Mouse (Mus musculus): ENCODE measurements at regions not wholly inside any gene's neighbourhood (a gene's known extent, or its start where the extent isn't known, plus 50 kb on each side); places are given as distances from the start of the nearest gene placed in this dataset.
"Not testable (repeated sequence)": the region's sequence is repeated elsewhere in the genome, so short reads cannot be mapped to it uniquely, and the experiment has no call there.

DNA sequence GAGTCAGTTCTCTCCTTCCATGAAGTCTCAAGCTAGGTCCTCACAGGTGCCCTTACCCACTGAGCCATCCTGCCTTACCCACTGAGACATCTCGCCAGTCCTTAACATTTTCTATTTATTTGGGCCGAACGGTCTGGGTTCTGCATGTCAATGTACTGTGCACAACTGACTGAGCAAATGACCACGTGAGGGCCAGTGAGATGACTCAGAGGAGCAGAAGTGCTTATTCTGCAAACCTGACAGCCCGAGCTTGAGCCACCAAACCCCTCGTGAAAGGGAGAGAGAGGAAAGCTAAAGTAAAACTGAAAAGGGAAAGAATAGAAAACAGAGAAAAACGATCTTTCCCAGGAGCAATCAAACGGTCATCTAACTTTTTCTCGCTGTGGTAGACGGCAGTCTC, 52.2 kb upstream of the Nmd3 start:
- Histone ChIP-seq H3K36me3 (no peaks in the 10 kb centered on the region), H3K9ac (no peak overlapping the region), H3K4me1 (no peaks in the 10 kb centered on the region), H3K27ac (no peak overlapping the region), H3K4me2 (replicated peaks) (no peak overlapping the region), H3K27me3 (no peaks in the 10 kb centered on the region), H3K4me3 (no peak overlapping the region), H3K9me3 (no peaks in the 10 kb centered on the region)
- no peak for ATAC-seq (ENCODE audit: low FRiP score, low read depth)
- WGBS: 86% methylated on average over 10 of the region's 10 CpGs

DNA sequence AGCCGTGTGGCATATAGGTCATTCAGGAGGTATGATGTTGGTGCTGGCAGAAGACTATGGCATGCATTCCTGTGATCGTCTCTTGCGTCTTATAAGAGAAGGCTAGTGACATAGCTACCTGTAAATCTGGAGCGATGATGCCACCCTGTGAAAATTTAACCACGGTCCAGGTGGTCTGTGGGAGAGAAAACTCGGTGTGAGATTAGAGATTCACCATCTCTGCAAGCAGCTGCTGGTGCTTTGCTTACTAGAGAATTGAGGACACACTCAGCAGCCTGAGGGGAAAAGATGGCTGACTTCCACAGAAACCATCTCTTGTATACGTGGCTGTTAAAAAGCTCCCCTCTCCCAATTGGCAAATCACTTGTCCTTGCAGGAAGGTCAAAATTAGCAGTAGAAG, 54.0 kb upstream of the Nmd3 start:
- 88% methylated on average over 7 of the region's 7 CpGs for WGBS
- Histone ChIP-seq H3K9me3 (no peaks in the 10 kb centered on the region), H3K27ac (no peak overlapping the region)

DNA sequence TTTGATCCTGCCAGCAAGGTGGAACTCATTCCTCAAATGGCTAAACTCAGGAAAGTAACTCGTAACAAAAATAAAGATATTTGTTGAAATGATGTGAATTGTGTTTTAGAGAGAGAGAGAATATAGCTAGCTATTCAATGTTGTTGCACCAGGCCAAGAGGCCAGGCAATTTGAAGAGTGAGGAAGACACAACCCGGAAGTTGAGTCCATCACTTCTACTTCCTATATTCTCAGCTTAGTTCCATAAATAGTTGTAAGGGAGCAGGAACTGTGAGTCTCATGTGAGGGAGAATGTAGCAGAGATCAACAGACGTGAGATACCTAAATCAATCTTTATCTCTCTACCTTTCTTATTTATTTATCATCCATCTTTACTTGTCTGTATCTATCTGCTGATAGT, 54.4 kb upstream of the Nmd3 start:
- no peaks in the 10 kb centered on the region for H3K27me3 ChIP-seq
- no peak overlapping the region for H3K4me3 ChIP-seq
- no peak overlapping the region for H3K9ac ChIP-seq
- no peaks in the 10 kb centered on the region for H3K36me3 ChIP-seq
- H3K4me2 ChIP-seq (replicated peaks): no peak overlapping the region
- H3K4me1 ChIP-seq: no peaks in the 10 kb centered on the region
- no peak overlapping the region for H3K27ac ChIP-seq
- ATAC-seq (ENCODE audit: low FRiP score, low read depth): no peak
- no peaks in the 10 kb centered on the region for H3K9me3 ChIP-seq
- WGBS: 89% methylated on average over 3 of the region's 3 CpGs

More for the DNA sequence above, 54.0 kb upstream of the Nmd3 start:
- H3K4me3 ChIP-seq: no peak overlapping the region
- H3K4me2 ChIP-seq (replicated peaks): no peak overlapping the region
- no peaks in the 10 kb centered on the region for H3K27me3 ChIP-seq
- ATAC-seq (ENCODE audit: low FRiP score, low read depth): no peak
- no peaks in the 10 kb centered on the region for H3K4me1 ChIP-seq
- no peaks in the 10 kb centered on the region for H3K36me3 ChIP-seq
- no peak overlapping the region for H3K9ac ChIP-seq

DNA sequence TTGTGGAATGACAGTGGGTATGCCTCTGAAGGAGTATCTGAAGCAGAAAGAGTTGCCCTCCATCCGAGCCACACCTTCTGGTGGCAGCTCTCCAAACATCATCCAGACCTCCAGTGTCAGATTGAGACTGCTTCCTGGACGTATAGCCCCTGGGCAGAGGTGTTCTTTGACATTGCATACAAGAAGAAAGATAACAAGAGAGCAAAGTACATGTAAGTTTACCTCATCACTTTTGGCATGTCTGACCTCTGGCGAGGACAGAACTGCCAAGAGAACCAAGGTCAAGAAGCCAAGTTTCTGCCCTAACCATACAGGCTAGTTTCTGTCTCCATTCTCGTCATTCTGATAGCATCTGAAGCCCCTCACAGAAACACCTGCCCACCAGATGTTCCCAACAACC, 57.5 kb upstream of the Nmd3 start:
- H3K36me3 ChIP-seq: no peaks in the 10 kb centered on the region
- H3K4me2 ChIP-seq (replicated peaks): no peak overlapping the region
- no peaks in the 10 kb centered on the region for H3K9me3 ChIP-seq
- H3K9ac ChIP-seq: no peak overlapping the region
- ATAC-seq (ENCODE audit: low FRiP score, low read depth): no peak
- H3K4me1 ChIP-seq: no peaks in the 10 kb centered on the region
- H3K27me3 ChIP-seq: no peaks in the 10 kb centered on the region
- H3K27ac ChIP-seq: no peak overlapping the region
- WGBS: 50% methylated on average over 4 of the region's 4 CpGs
- no peak overlapping the region for H3K4me3 ChIP-seq

DNA sequence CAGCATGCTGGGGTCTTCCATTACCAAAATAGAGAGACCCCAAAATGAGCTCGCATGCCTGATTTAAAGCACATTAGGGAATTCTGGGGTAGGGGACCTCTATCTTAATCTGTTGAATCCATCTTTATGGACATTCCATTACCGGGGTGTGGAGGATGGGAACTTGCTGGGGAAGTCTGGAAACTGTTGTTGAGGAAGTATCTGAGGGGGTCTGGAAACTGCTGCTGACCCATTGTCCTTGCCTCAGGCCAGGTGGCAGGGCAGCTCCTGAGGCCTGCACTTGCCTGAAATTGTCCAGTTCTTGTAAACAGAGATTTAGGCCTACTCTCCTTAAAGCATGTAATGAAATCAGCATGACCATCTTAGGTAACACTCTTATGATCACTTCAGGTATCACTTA, 59.4 kb upstream of the B3galnt1 start:
- no peak for ATAC-seq (ENCODE audit: low FRiP score, low read depth)
- Histone ChIP-seq H3K4me3 (no peak overlapping the region), H3K4me2 (replicated peaks) (no peak overlapping the region), H3K4me1 (peaks cover 7% of the 10 kb centered on the region), H3K9ac (no peak overlapping the region), H3K27ac (no peak overlapping the region), H3K27me3 (no peaks in the 10 kb centered on the region), H3K36me3 (no peaks in the 10 kb centered on the region), H3K9me3 (no peaks in the 10 kb centered on the region)
- WGBS: 65% methylated on average over 2 of the region's 2 CpGs

DNA sequence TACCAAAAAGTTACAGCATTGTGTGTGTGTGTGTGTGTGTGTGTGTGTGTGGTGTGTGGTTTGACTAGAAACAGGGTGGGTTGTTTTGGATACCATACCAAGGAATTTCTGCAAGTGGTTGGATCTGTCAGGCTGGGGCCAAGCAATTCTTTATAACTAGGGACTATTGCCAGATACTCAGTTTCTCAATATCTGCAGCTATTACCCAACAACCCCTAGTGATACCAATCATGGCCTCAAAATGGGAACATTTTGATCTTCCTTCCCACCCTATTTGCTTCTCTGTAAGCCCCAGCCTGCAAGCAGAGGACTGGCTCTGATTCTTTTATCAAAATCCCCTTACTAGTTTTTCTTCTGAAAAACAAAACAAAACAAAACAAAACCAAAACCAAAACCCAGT, 58.8 kb upstream of the B3galnt1 start:
- Histone ChIP-seq H3K4me3 (no peak overlapping the region), H3K9ac (no peak overlapping the region), H3K27me3 (no peaks in the 10 kb centered on the region), H3K27ac (no peak overlapping the region), H3K4me1 (peaks cover 7% of the 10 kb centered on the region), H3K36me3 (no peaks in the 10 kb centered on the region), H3K4me2 (replicated peaks) (no peak overlapping the region), H3K9me3 (no peaks in the 10 kb centered on the region)
- no peak for ATAC-seq (ENCODE audit: low FRiP score, low read depth)

DNA sequence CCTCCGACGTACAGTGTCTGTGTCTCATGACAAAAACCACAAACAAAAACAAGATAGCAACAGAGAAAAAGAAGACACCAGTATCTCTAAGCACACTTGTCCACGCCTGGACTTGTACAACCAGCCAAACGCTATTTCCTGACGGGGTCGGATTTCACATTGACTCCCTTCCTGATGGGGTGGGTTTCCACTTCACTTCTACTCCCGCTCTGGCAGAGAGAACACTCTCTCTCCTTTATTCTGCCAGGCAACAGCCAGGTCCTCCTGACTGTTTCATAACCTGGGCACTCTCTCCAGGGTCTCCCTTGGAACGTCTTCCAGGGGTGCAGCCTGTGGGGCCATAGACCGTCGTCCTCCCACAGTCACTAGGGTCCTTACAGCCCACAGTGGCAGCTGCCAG, 56.9 kb upstream of the B3galnt1 start:
- H3K4me1 ChIP-seq; H3K9me3 ChIP-seq; H3K4me3 ChIP-seq; H3K9ac ChIP-seq; ATAC-seq (ENCODE audit: low FRiP score, low read depth); H3K36me3 ChIP-seq; H3K27ac ChIP-seq; H3K27me3 ChIP-seq; H3K4me2 ChIP-seq (replicated peaks): not testable (repeated sequence)
- 36% methylated on average over 10 of the region's 10 CpGs for WGBS

DNA sequence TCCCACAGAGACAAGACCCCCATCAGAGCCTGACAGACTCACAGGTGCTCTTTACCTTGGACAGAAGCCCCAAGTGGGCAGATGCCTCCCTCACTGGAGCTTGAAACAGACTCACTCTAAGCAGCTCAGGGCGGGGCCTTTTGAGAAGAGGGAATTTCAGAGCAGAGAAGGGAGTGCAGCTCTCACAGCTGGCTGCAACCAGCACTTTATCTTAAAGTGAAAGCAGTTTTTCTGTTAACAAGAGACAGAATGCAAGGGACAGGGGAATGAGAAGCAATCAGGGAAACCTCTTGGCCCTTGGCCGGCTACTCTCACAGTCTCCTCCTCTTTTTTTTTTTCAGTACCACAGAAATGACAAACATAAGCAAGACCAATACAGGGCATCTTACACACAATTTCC, 56.2 kb upstream of the B3galnt1 start:
- WGBS: 21% methylated on average over 2 of the region's 2 CpGs
- peaks cover 7% of the 10 kb centered on the region for H3K4me1 ChIP-seq

DNA sequence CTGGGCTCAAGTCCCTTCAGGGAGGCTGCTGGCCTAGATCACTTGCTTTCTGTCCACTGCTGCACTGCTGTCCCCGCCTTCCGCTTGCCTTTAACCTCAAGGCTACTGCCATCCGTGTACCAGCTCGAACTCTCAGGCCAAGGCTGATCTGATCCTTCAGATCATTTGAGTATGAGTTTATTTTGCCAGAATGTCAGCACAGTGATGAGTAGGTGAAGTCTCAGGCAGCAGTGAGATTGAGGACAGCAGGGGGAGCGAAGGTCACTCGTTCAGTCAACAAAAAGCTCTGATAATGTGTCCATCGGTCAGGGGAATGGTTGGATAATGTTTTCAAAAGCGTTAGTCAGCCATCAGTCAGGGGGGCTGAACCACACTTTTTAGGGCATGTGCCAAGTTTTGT, 54.6 kb upstream of the B3galnt1 start:
- not testable (repeated sequence) for H3K9me3 ChIP-seq; H3K27me3 ChIP-seq; H3K9ac ChIP-seq; H3K4me2 ChIP-seq (replicated peaks); ATAC-seq (ENCODE audit: low FRiP score, low read depth); H3K36me3 ChIP-seq; H3K4me1 ChIP-seq; H3K27ac ChIP-seq; H3K4me3 ChIP-seq
- 83% methylated on average over 8 of the region's 8 CpGs for WGBS

More for the DNA sequence above, 56.2 kb upstream of the B3galnt1 start:
- Histone ChIP-seq H3K27me3 (no peaks in the 10 kb centered on the region), H3K4me2 (replicated peaks) (peak overlapping the region; percentile 4; the same call in 1 of the 2 replicates), H3K36me3 (no peaks in the 10 kb centered on the region), H3K27ac (no peak overlapping the region), H3K4me3 (no peak overlapping the region), H3K9ac (no peak overlapping the region), H3K9me3 (no peaks in the 10 kb centered on the region)
- ATAC-seq (ENCODE audit: low FRiP score, low read depth): no peak

DNA sequence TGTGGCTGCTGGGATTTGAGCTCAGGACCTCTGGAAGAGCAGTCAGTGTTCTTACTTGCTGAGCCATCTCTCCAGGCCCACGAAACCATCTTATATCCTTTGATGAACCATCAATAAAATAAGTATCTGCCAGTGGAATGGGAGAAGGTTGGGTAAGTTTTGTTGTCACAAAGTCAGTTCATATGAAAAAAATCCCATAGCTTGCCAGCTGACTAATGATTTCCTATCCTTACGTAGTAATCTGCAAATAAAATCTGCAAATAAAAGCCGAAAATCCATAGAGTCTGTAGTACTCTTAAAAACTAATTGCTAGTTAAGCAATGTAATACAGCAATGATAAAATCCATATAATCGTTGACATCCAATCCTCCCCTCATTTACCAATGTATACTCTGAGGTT, 50.8 kb upstream of the B3galnt1 start:
- ATAC-seq (ENCODE audit: low FRiP score, low read depth): no peak
- Histone ChIP-seq H3K4me3 (no peak overlapping the region), H3K4me1 (no peaks in the 10 kb centered on the region), H3K9ac (no peak overlapping the region), H3K27ac (no peak overlapping the region), H3K36me3 (no peaks in the 10 kb centered on the region), H3K9me3 (no peaks in the 10 kb centered on the region), H3K4me2 (replicated peaks) (no peak overlapping the region), H3K27me3 (no peaks in the 10 kb centered on the region)
- WGBS: 77% methylated on average over 4 of the region's 4 CpGs
